Mouse (Mus musculus) adrenal gland, postnatal 14 days (tissue): ENCODE data around the gene Sec13. TPM values are rescaled to one million over a fixed set of nuclear protein-coding genes. Genes with fewer than 3 reads are reported as not detected.

Experiments used
- microRNA-seq, 2 experiments: library from miRNA; unstranded; fragments of <30 nt; microRNA quantifications; one replicate each; pipeline ENCODE4 v1.2.0; 2021
- total RNA-seq: library from RNA; stranded (reverse); gene quantifications from 2 replicates; pipeline ENCODE4 v1.2.3, GENCODE M21; 2021

Sec13 gene
- total RNA-seq, 1 experiment from 2014 or later, result 101 TPM

Small RNAs within 50 kb of the gene (microRNA-seq; reads per million reads assigned to microRNA genes)
- 0 to 0.85 reads per million in 2 experiments for gene Mir7042

Other genes starting within 250 kb of the Sec13 start
- 0.15 and 0.23 TPM in 2 replicates for gene Prrt3, start 238.8 kb downstream of the Sec13 start, total RNA-seq
- 88.7 and 94.4 TPM in 2 replicates for gene Emc3, start 209.1 kb downstream of the Sec13 start, total RNA-seq
- 3.1 and 3.2 TPM in 2 replicates for gene Fancd2, start 209.1 kb downstream of the Sec13 start, total RNA-seq
- gene Fancd2os, start 140.0 kb downstream of the Sec13 start, total RNA-seq, result not detected in 2 replicates
- gene Brk1, start 136.0 kb downstream of the Sec13 start, total RNA-seq, result 147 and 162 TPM in 2 replicates
- 26.0 and 27.6 TPM in 2 replicates for gene Vhl, start 116.8 kb downstream of the Sec13 start, total RNA-seq
- gene Irak2, start 102.3 kb downstream of the Sec13 start, total RNA-seq, result 17.4 and 22.9 TPM in 2 replicates
- 45.6 and 59.6 TPM in 2 replicates for gene Tatdn2, start 43.7 kb downstream of the Sec13 start, total RNA-seq
- gene Ghrl, start 20.9 kb downstream of the Sec13 start, total RNA-seq, result not detected in 2 replicates